Mouse (Mus musculus) lung, embryonic 16.5 days (tissue): ENCODE data around the gene Acot8. TPM values are rescaled to one million over a fixed set of nuclear protein-coding genes. Genes with fewer than 3 reads are reported as not detected.

Source experiments
- ATAC-seq: fragments of 200-750 bp; cut with Nextera tagmentation; 2 replicates; pipeline ENCODE4 v1.8.0; 2017; ENCODE audit warnings: low read depth, mild to moderate bottlenecking, moderate library complexity
- H3K27ac ChIP-seq: fragments of 300-500 bp; sonication (generic); 2 replicates; pipeline ENCODE4 v1.5.1; 2014; ENCODE audit warnings: mild to moderate bottlenecking, control low read depth, low read length
- H3K27me3 ChIP-seq: fragments of 300-500 bp; sonication (generic); 2 replicates; pipeline ENCODE4 v1.6.1; 2014; ENCODE audit warnings: low read depth, low read length, mixed read lengths; ENCODE audit not compliant: control insufficient read depth, insufficient read depth
- H3K36me3 ChIP-seq: fragments of 300-500 bp; sonication (generic); 2 replicates; pipeline ENCODE4 v1.6.1; 2014; ENCODE audit warnings: low read length; ENCODE audit not compliant: control insufficient read depth, insufficient read depth
- H3K4me1 ChIP-seq: fragments of 300-500 bp; sonication (generic); replicated peaks from 2 replicates; pipeline ENCODE4 v1.6.1; 2014; ENCODE audit warnings: low read length, mixed read lengths; ENCODE audit not compliant: control insufficient read depth, insufficient read depth
- H3K4me2 ChIP-seq: fragments of 300-500 bp; sonication (generic); 2 replicates; pipeline ENCODE4 v1.6.1; 2014; ENCODE audit warnings: low read depth, low read length, control low read depth
- H3K4me3 ChIP-seq: fragments of 300-500 bp; sonication (generic); 2 replicates; pipeline ENCODE4 v1.5.1; 2014; ENCODE audit warnings: mild to moderate bottlenecking, low read length, control low read depth
- H3K9ac ChIP-seq: fragments of 300-500 bp; sonication (generic); 2 replicates; pipeline ENCODE4 v1.6.1; 2014; ENCODE audit warnings: low read length, control low read depth
- H3K9me3 ChIP-seq: fragments of 300-500 bp; sonication (generic); 2 replicates; pipeline ENCODE4 v1.6.1; 2016; ENCODE audit warnings: low read length; ENCODE audit not compliant: control insufficient read depth
- WGBS: fragments of 180-500 bp; shearing (Covaris S2); extraction: QIAGEN DNeasy Blood & Tissue Kit; methylation state at CpG from one replicate; pipeline ENCODE4 v1.1.7; 2014; 5-methylcytosine and 5-hydroxymethylcytosine counted together
- polyA plus RNA-seq: library from polyadenylated mRNA; unstranded; fragments of >200 nt; fragmentation: Nextera tagmentation; extraction: Ambion mirVana; gene quantifications from 2 replicates; pipeline ENCODE4 v1.2.1, GENCODE M21; 2015

Acot8 gene
- polyA plus RNA-seq, 1 experiment from 2014 or later = 21.9 TPM

- WGBS = under 1% methylated on average over 15 of the region's 15 CpGs
- Histone ChIP-seq H3K9me3 (no peaks in the 10 kb centered on the region), H3K4me2 (peak overlapping the region; percentile 82), H3K27me3 (no peaks in the 10 kb centered on the region), H3K27ac (peak overlapping the region; percentile 69), H3K36me3 (peaks cover 23% of the 10 kb centered on the region), H3K4me3 (peak overlapping the region; percentile 96), H3K4me1 (peaks cover 19% of the 10 kb centered on the region), H3K9ac (peak overlapping the region; percentile 89)
- ATAC-seq = no peak
Measured at GRCm38 (mm10) chr2:164770279-164770678, 34.4 kb downstream of the Acot8 start.

- H3K4me2 ChIP-seq = peak within 1 kb of the TSS; percentile 82
- peak within 1 kb of the TSS; percentile 89 for H3K9ac ChIP-seq
- H3K4me1 ChIP-seq = peaks cover 19% of the 10 kb centered on the region
- ATAC-seq = peak; percentile 99
- H3K9me3 ChIP-seq = no peaks in the 10 kb centered on the region
- peak within 1 kb of the TSS; percentile 69 for H3K27ac ChIP-seq
- H3K27me3 ChIP-seq = no peaks in the 10 kb centered on the region
- peak within 1 kb of the TSS; percentile 96 for H3K4me3 ChIP-seq
- H3K36me3 ChIP-seq = peaks cover 26% of the 10 kb centered on the region
- under 1% methylated on average over 53 of the region's 53 CpGs for WGBS
Measured at GRCm38 (mm10) chr2:164769258-164770037, 35.2 kb downstream of the Acot8 start, which contains the start of gene Ube2c. TSS of gene Ube2c (plus strand) at chr2:164769898.

GRCm38 (mm10) chr2:164767812-164768540 is 36.7 kb downstream of the Acot8 start:
- Histone ChIP-seq H3K4me3 (no peak overlapping the region), H3K4me2 (no peak overlapping the region), H3K4me1 (peaks cover 19% of the 10 kb centered on the region), H3K27ac (no peak overlapping the region), H3K36me3 (peaks cover 26% of the 10 kb centered on the region), H3K9ac (no peak overlapping the region), H3K9me3 (no peaks in the 10 kb centered on the region), H3K27me3 (no peaks in the 10 kb centered on the region)
- 92% methylated on average over 15 of the region's 15 CpGs for WGBS
- ATAC-seq = no peak

GRCm38 (mm10) chr2:164765841-164766240 is 38.8 kb downstream of the Acot8 start:
- no peaks in the 10 kb centered on the region for H3K9me3 ChIP-seq
- H3K4me1 ChIP-seq = peaks cover 3% of the 10 kb centered on the region; the same call in 1 of the 2 replicates
- 71% methylated on average over 3 of the region's 3 CpGs for WGBS
- no peak for ATAC-seq
- H3K27me3 ChIP-seq = no peaks in the 10 kb centered on the region
- H3K36me3 ChIP-seq = peaks cover 38% of the 10 kb centered on the region
- no peak overlapping the region for H3K27ac ChIP-seq
- no peak overlapping the region for H3K4me2 ChIP-seq
- no peak overlapping the region for H3K4me3 ChIP-seq
- no peak overlapping the region for H3K9ac ChIP-seq

- no peak overlapping the region for H3K27ac ChIP-seq
- no peaks in the 10 kb centered on the region for H3K27me3 ChIP-seq
- H3K9me3 ChIP-seq = no peaks in the 10 kb centered on the region
- H3K4me1 ChIP-seq = no peaks in the 10 kb centered on the region
- no peak overlapping the region for H3K9ac ChIP-seq
- no peak for ATAC-seq
- H3K4me3 ChIP-seq = no peak overlapping the region
- H3K4me2 ChIP-seq = no peak overlapping the region
- WGBS = 84% methylated on average over 7 of the region's 7 CpGs
- peaks cover 60% of the 10 kb centered on the region for H3K36me3 ChIP-seq
Measured at GRCm38 (mm10) chr2:164762593-164762992, 42.1 kb downstream of the Acot8 start.

- H3K36me3 ChIP-seq = peaks cover 66% of the 10 kb centered on the region
- no peak overlapping the region for H3K9ac ChIP-seq
- H3K27me3 ChIP-seq = no peaks in the 10 kb centered on the region
- H3K4me1 ChIP-seq = no peaks in the 10 kb centered on the region
- H3K27ac ChIP-seq = no peak overlapping the region
- WGBS = 96% methylated on average over 4 of the region's 4 CpGs
- H3K9me3 ChIP-seq = no peaks in the 10 kb centered on the region
- no peak overlapping the region for H3K4me3 ChIP-seq
- no peak overlapping the region for H3K4me2 ChIP-seq
- no peak for ATAC-seq
Measured at GRCm38 (mm10) chr2:164761971-164762370, 42.7 kb downstream of the Acot8 start.

GRCm38 (mm10) chr2:164761502-164761901 is 43.2 kb downstream of the Acot8 start:
- Histone ChIP-seq H3K4me2 (no peak overlapping the region), H3K9ac (no peak overlapping the region), H3K4me3 (no peak overlapping the region), H3K9me3 (no peaks in the 10 kb centered on the region), H3K27ac (no peak overlapping the region), H3K4me1 (no peaks in the 10 kb centered on the region), H3K36me3 (peaks cover 68% of the 10 kb centered on the region), H3K27me3 (no peaks in the 10 kb centered on the region)
- ATAC-seq = no peak
- 88% methylated on average over 2 of the region's 2 CpGs for WGBS

GRCm38 (mm10) chr2:164760059-164760833 is 44.4 kb downstream of the Acot8 start:
- WGBS = 67% methylated on average over 4 of the region's 4 CpGs

GRCm38 (mm10) chr2:164758692-164759091 is 46.0 kb downstream of the Acot8 start:
- Histone ChIP-seq H3K27me3 (no peaks in the 10 kb centered on the region), H3K27ac (no peak overlapping the region), H3K9ac (no peak overlapping the region), H3K9me3 (no peaks in the 10 kb centered on the region), H3K36me3 (peaks cover 85% of the 10 kb centered on the region), H3K4me1 (no peaks in the 10 kb centered on the region), H3K4me2 (no peak overlapping the region), H3K4me3 (no peak overlapping the region)
- WGBS = 63% methylated on average over 1 of the region's 1 CpGs
- ATAC-seq = no peak

More at GRCm38 (mm10) chr2:164760059-164760833, 44.4 kb downstream of the Acot8 start:
- no peak overlapping the region for H3K4me2 ChIP-seq
- H3K4me3 ChIP-seq = no peak overlapping the region
- no peak overlapping the region for H3K27ac ChIP-seq
- no peaks in the 10 kb centered on the region for H3K9me3 ChIP-seq
- no peak for ATAC-seq
- no peaks in the 10 kb centered on the region for H3K4me1 ChIP-seq
- peaks cover 74% of the 10 kb centered on the region for H3K36me3 ChIP-seq
- H3K27me3 ChIP-seq = no peaks in the 10 kb centered on the region
- no peak overlapping the region for H3K9ac ChIP-seq
